Mouse (Mus musculus): ENCODE data around the gene Kcnh6. TPM values are rescaled to one million over a fixed set of nuclear protein-coding genes. Genes with fewer than 3 reads are reported as not detected.
A peak's percentile ranks its signal among the peaks of the same experiment; 100 is the strongest.
"Not testable (repeated sequence)": the region's sequence is repeated elsewhere in the genome, so short reads cannot be mapped to it uniquely, and the experiment has no call there.

Gene Kcnh6
- total and polyA plus RNA-seq, 2 experiments from 2014 or later = 0.12 TPM; not detected in 1

GRCm38 (mm10) chr11:106060549-106060948, 52.6 kb downstream of the Kcnh6 start:
- no peak overlapping the region for H3K4me2 ChIP-seq (ENCODE audit: low read depth, low read length)
- H3K4me3 ChIP-seq (ENCODE audit: low read depth, low read length) = no peak overlapping the region
- 76% methylated on average over 1 of the region's 1 CpGs for WGBS
- TF ChIP-seq EP300 (IDR thresholded peaks at IDR 0.05; ENCODE audit: low read depth) = no peak
- no peak for TF ChIP-seq CTCF (IDR thresholded peaks at IDR 0.05; ENCODE audit: low read depth)
- peaks cover 46% of the 10 kb centered on the region for H3K36me3 ChIP-seq (replicated peaks; ENCODE audit: control insufficient read depth, insufficient read depth, low read length)
- no peaks in the 10 kb centered on the region for H3K27me3 ChIP-seq (ENCODE audit: control insufficient read depth, insufficient read depth, low read length)
- DNase-seq (ENCODE audit: low spot score) (no peak), ATAC-seq (ENCODE audit: insufficient read depth, low read depth) (no peak)
- no peaks in the 10 kb centered on the region for H3K9me3 ChIP-seq (replicated peaks; ENCODE audit: control insufficient read depth, low read length)
- no peak overlapping the region for H3K9ac ChIP-seq (replicated peaks; ENCODE audit: low read depth, low read length)
- no peaks in the 10 kb centered on the region for H3K4me1 ChIP-seq (ENCODE audit: control insufficient read depth, insufficient read depth)
- no peak overlapping the region for H3K27ac ChIP-seq (ENCODE audit: low read depth)

GRCm38 (mm10) chr11:106061311-106061710, 53.4 kb downstream of the Kcnh6 start:
- no peak overlapping the region for H3K9ac ChIP-seq (replicated peaks; ENCODE audit: low read depth, low read length)
- peaks cover 39% of the 10 kb centered on the region for H3K36me3 ChIP-seq (replicated peaks; ENCODE audit: control insufficient read depth, insufficient read depth, low read length)
- H3K27me3 ChIP-seq (ENCODE audit: control insufficient read depth, insufficient read depth, low read length) = no peaks in the 10 kb centered on the region
- no peak overlapping the region for H3K4me3 ChIP-seq (ENCODE audit: low read depth, low read length)
- no peak overlapping the region for H3K27ac ChIP-seq (ENCODE audit: low read depth)
- DNase-seq (ENCODE audit: low spot score) (no peak), ATAC-seq (ENCODE audit: insufficient read depth, low read depth) (no peak)
- 96% methylated on average over 1 of the region's 1 CpGs for WGBS
- H3K4me2 ChIP-seq (ENCODE audit: low read depth, low read length) = no peak overlapping the region
- no peaks in the 10 kb centered on the region for H3K9me3 ChIP-seq (replicated peaks; ENCODE audit: control insufficient read depth, low read length)
- H3K4me1 ChIP-seq (ENCODE audit: control insufficient read depth, insufficient read depth) = no peaks in the 10 kb centered on the region
- no peak for TF ChIP-seq EP300 (IDR thresholded peaks at IDR 0.05; ENCODE audit: low read depth)
- no peak for TF ChIP-seq CTCF (IDR thresholded peaks at IDR 0.05; ENCODE audit: low read depth)

- peaks cover 14% of the 10 kb centered on the region for H3K36me3 ChIP-seq (replicated peaks; ENCODE audit: control insufficient read depth, insufficient read depth, low read length)
- DNase-seq (ENCODE audit: low spot score) (no peak), ATAC-seq (ENCODE audit: insufficient read depth, low read depth) (no peak)
- no peak overlapping the region for H3K9ac ChIP-seq (replicated peaks; ENCODE audit: low read depth, low read length)
- H3K4me2 ChIP-seq (ENCODE audit: low read depth, low read length) = no peak overlapping the region
- WGBS = 78% methylated on average over 5 of the region's 5 CpGs
- H3K9me3 ChIP-seq (replicated peaks; ENCODE audit: control insufficient read depth, low read length) = no peaks in the 10 kb centered on the region
- no peak for TF ChIP-seq EP300 (IDR thresholded peaks at IDR 0.05; ENCODE audit: low read depth)
- TF ChIP-seq CTCF (IDR thresholded peaks at IDR 0.05; ENCODE audit: low read depth) = no peak
- peaks cover 8% of the 10 kb centered on the region; the same call in 1 of the 2 replicates for H3K4me1 ChIP-seq (ENCODE audit: control insufficient read depth, insufficient read depth)
- H3K27me3 ChIP-seq (ENCODE audit: control insufficient read depth, insufficient read depth, low read length) = no peaks in the 10 kb centered on the region
- H3K4me3 ChIP-seq (ENCODE audit: low read depth, low read length) = no peak overlapping the region
- H3K27ac ChIP-seq (ENCODE audit: low read depth) = no peak overlapping the region
These were observed 55.8 kb downstream of the Kcnh6 start for GRCm38 (mm10) chr11:106063756-106064155.

GRCm38 (mm10) chr11:106065073-106065922, 57.4 kb downstream of the Kcnh6 start:
- Histone ChIP-seq H3K4me3 (ENCODE audit: low read depth, low read length) (peak overlapping the region; percentile 84), H3K27ac (ENCODE audit: low read depth) (peak overlapping the region; percentile 92; the same call in 1 of the 2 replicates), H3K27me3 (ENCODE audit: control insufficient read depth, insufficient read depth, low read length) (no peaks in the 10 kb centered on the region), H3K4me2 (ENCODE audit: low read depth, low read length) (peak overlapping the region; percentile 72), H3K4me1 (ENCODE audit: control insufficient read depth, insufficient read depth) (peaks cover 8% of the 10 kb centered on the region; the same call in 1 of the 2 replicates), H3K9ac (replicated peaks; ENCODE audit: low read depth, low read length) (peak overlapping the region; percentile 79; the same call in 1 of the 2 replicates), H3K9me3 (replicated peaks; ENCODE audit: control insufficient read depth, low read length) (no peaks in the 10 kb centered on the region), H3K36me3 (replicated peaks; ENCODE audit: control insufficient read depth, insufficient read depth, low read length) (peaks cover 6% of the 10 kb centered on the region; the same call in 1 of the 2 replicates)
- ATAC-seq (ENCODE audit: insufficient read depth, low read depth) (no peak), DNase-seq (ENCODE audit: low spot score) (no peak)
- 36% methylated on average over 18 of the region's 18 CpGs for WGBS
- no peak for TF ChIP-seq CTCF (IDR thresholded peaks at IDR 0.05; ENCODE audit: low read depth)
- TF ChIP-seq EP300 (IDR thresholded peaks at IDR 0.05; ENCODE audit: low read depth) = no peak

GRCm38 (mm10) chr11:106065923-106066571, 58.1 kb downstream of the Kcnh6 start, which contains the start of gene Taco1:
Gene Taco1, plus strand, starts transcription at chr11:106066061.
- H3K9me3 ChIP-seq (replicated peaks; ENCODE audit: control insufficient read depth, low read length) = no peaks in the 10 kb centered on the region
- H3K9ac ChIP-seq (replicated peaks; ENCODE audit: low read depth, low read length) = peak within 1 kb of the TSS; percentile 79
- H3K4me3 ChIP-seq (ENCODE audit: low read depth, low read length) = peak within 1 kb of the TSS; percentile 84
- peak within 1 kb of the TSS; percentile 72 for H3K4me2 ChIP-seq (ENCODE audit: low read depth, low read length)
- H3K36me3 ChIP-seq (replicated peaks; ENCODE audit: control insufficient read depth, insufficient read depth, low read length) = peaks cover 12% of the 10 kb centered on the region
- H3K27me3 ChIP-seq (ENCODE audit: control insufficient read depth, insufficient read depth, low read length) = no peaks in the 10 kb centered on the region
- WGBS = under 1% methylated on average over 49 of the region's 49 CpGs
- TF ChIP-seq EP300 (IDR thresholded peaks at IDR 0.05; ENCODE audit: low read depth) (0 out of 2 replicates have a peak, but pooled peaks have one; percentile 43), CTCF (IDR thresholded peaks at IDR 0.05; ENCODE audit: low read depth) (peak; percentile 9; the same call in 1 of the 2 replicates)
- peak; percentile 97 for ATAC-seq (ENCODE audit: insufficient read depth, low read depth)
- peak; percentile 96 for DNase-seq (ENCODE audit: low spot score)
- peaks cover 8% of the 10 kb centered on the region; the same call in 1 of the 2 replicates for H3K4me1 ChIP-seq (ENCODE audit: control insufficient read depth, insufficient read depth)
- H3K27ac ChIP-seq (ENCODE audit: low read depth) = peak within 1 kb of the TSS; percentile 92

GRCm38 (mm10) chr11:106066616-106067015, 58.7 kb downstream of the Kcnh6 start:
- not testable (repeated sequence) for H3K27me3 ChIP-seq (ENCODE audit: control insufficient read depth, insufficient read depth, low read length); ATAC-seq (ENCODE audit: insufficient read depth, low read depth); H3K9me3 ChIP-seq (replicated peaks; ENCODE audit: control insufficient read depth, low read length); H3K4me1 ChIP-seq (ENCODE audit: control insufficient read depth, insufficient read depth)
- Histone ChIP-seq H3K27ac (ENCODE audit: low read depth) (peak overlapping the region; percentile 92), H3K4me2 (ENCODE audit: low read depth, low read length) (peak overlapping the region; percentile 72), H3K36me3 (replicated peaks; ENCODE audit: control insufficient read depth, insufficient read depth, low read length) (peaks cover 17% of the 10 kb centered on the region), H3K4me3 (ENCODE audit: low read depth, low read length) (peak overlapping the region; percentile 84), H3K9ac (replicated peaks; ENCODE audit: low read depth, low read length) (peak overlapping the region; percentile 79)
- 8% methylated on average over 23 of the region's 23 CpGs for WGBS
- DNase-seq (ENCODE audit: low spot score) = peak; percentile 90

Measured in heart, postnatal 0 days (tissue).